Mouse (Mus musculus) intestine, embryonic 14.5 days (tissue): ENCODE results near the gene Amz2. TPM values are rescaled to one million over a fixed set of nuclear protein-coding genes. Genes with fewer than 3 reads are reported as not detected.

Experiments
- ATAC-seq: fragments of 200-750 bp; cut with Nextera tagmentation; replicated peaks from 2 replicates; pipeline ENCODE4 v1.8.0; 2017; ENCODE audit warnings: low read depth, moderate number of reproducible peaks, moderate TSS enrichment, moderate library complexity; ENCODE audit not compliant: low FRiP score, low TSS enrichment
- DNase-seq: peaks from one replicate; pipeline ENCODE4 v3.0.0-alpha.2; 2018; ENCODE audit warnings: low spot score
- H3K27ac ChIP-seq: fragments of 300-500 bp; sonication (generic); 2 replicates; pipeline ENCODE4 v1.5.1; 2014; ENCODE audit warnings: low read depth, mild to moderate bottlenecking, control low read depth
- H3K27me3 ChIP-seq: fragments of 300-500 bp; sonication (generic); replicated peaks from 2 replicates; pipeline ENCODE4 v1.6.1; 2014; ENCODE audit warnings: low read length, control low read depth; ENCODE audit not compliant: control insufficient read depth, insufficient read depth
- H3K36me3 ChIP-seq: fragments of 300-500 bp; sonication (generic); 2 replicates; pipeline ENCODE4 v1.6.1; 2014; ENCODE audit warnings: low read length, control low read depth; ENCODE audit not compliant: control insufficient read depth, insufficient read depth
- H3K4me1 ChIP-seq: fragments of 300-500 bp; sonication (generic); replicated peaks from 2 replicates; pipeline ENCODE4 v1.6.1; 2014; ENCODE audit warnings: low read length, control low read depth, mixed read lengths; ENCODE audit not compliant: control insufficient read depth, insufficient read depth
- H3K4me2 ChIP-seq: fragments of 300-500 bp; sonication (generic); 2 replicates; pipeline ENCODE4 v1.6.1; 2014; ENCODE audit warnings: low read length
- H3K4me3 ChIP-seq: fragments of 300-500 bp; sonication (generic); 2 replicates; pipeline ENCODE4 v1.5.1; 2014; ENCODE audit warnings: low read depth, low read length, control low read depth, mixed read lengths
- H3K9ac ChIP-seq: fragments of 300-500 bp; sonication (generic); 2 replicates; pipeline ENCODE4 v1.6.1; 2014; ENCODE audit warnings: mild to moderate bottlenecking, low read length
- H3K9me3 ChIP-seq: fragments of 300-500 bp; sonication (generic); 2 replicates; pipeline ENCODE4 v1.6.1; 2016; ENCODE audit warnings: low read length, control low read depth; ENCODE audit not compliant: control insufficient read depth
- WGBS: fragments of 180-500 bp; shearing (Covaris S2); extraction: QIAGEN DNeasy Blood & Tissue Kit; methylation state at CpG from one replicate; pipeline ENCODE4 v1.1.7; 2014; 5-methylcytosine and 5-hydroxymethylcytosine counted together
- polyA plus RNA-seq: library from polyadenylated mRNA; unstranded; fragments of >200 nt; fragmentation: Nextera tagmentation; extraction: Ambion mirVana; gene quantifications from 2 replicates; pipeline ENCODE4 v1.2.1, GENCODE M21; 2014

The Amz2 gene
- polyA plus RNA-seq, 1 experiment from 2014 or later = 41.8 TPM

DNA sequence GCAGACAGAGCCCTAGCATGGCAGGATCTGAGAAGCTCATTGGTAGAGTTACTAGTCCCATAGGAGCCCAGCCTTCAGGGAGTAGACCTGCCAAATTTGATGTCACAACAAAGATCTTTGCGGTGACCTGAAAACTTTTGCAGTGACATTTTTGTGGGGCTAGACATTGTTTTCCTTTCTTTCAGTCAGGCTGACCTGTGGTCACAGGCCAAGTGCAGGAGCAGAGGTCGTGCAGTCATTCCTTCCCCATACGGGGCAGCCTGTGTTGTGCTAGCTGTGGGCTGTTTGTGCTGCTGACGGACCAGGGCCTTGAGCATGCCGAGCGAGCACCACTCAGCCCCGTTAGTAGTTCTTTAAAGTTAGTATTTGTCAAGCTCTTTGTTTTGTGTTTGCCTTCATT, 34.0 kb upstream of the Amz2 start:
- 73% methylated on average over 7 of the region's 7 CpGs for WGBS

GRCm38 (mm10) chr11:109392601-109393000, 33.1 kb upstream of the Amz2 start:
- H3K36me3 ChIP-seq = peaks cover 40% of the 10 kb centered on the region
- WGBS = 80% methylated on average over 9 of the region's 9 CpGs

More for the DNA sequence above, 34.0 kb upstream of the Amz2 start:
- Histone ChIP-seq H3K9me3 (no peaks in the 10 kb centered on the region), H3K9ac (no peak overlapping the region), H3K27me3 (no peaks in the 10 kb centered on the region), H3K4me2 (no peak overlapping the region), H3K36me3 (peaks cover 32% of the 10 kb centered on the region), H3K27ac (no peak overlapping the region), H3K4me3 (no peak overlapping the region), H3K4me1 (no peaks in the 10 kb centered on the region)
- no peak for ATAC-seq
- DNase-seq = no peak

DNA sequence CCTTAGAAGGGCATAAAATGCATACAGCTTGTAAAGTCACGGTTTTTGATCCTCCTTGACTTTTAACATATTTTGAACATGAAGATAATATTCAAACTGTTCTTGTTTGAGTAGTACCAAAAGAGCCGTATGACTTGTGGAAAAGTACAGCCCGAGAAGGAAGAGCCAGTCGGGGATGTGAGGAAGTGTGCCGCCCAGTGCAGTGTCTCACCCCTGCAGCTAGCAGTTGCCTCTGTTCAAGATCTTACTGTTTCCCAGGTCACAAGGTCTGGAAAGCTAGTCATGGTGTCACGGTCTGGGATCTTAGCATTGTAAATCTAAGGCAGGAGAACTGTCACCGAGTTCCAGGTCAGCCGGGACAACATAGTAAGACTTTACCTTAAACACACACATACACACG, 31.0 kb upstream of the Amz2 start:
- DNase-seq (no peak), ATAC-seq (no peak)
- Histone ChIP-seq H3K4me1 (no peaks in the 10 kb centered on the region), H3K4me3 (no peak overlapping the region), H3K36me3 (peaks cover 58% of the 10 kb centered on the region), H3K9me3 (no peaks in the 10 kb centered on the region), H3K27ac (no peak overlapping the region), H3K4me2 (no peak overlapping the region), H3K27me3 (no peaks in the 10 kb centered on the region), H3K9ac (no peak overlapping the region)
- WGBS = 83% methylated on average over 9 of the region's 9 CpGs

More at GRCm38 (mm10) chr11:109392601-109393000, 33.1 kb upstream of the Amz2 start:
- Histone ChIP-seq H3K4me2 (no peak overlapping the region), H3K9ac (no peak overlapping the region), H3K27ac (no peak overlapping the region), H3K9me3 (no peaks in the 10 kb centered on the region), H3K4me1 (no peaks in the 10 kb centered on the region), H3K27me3 (no peaks in the 10 kb centered on the region), H3K4me3 (no peak overlapping the region)
- ATAC-seq (no peak), DNase-seq (no peak)

- Histone ChIP-seq H3K9me3 (no peaks in the 10 kb centered on the region), H3K27ac (no peak overlapping the region), H3K27me3 (no peaks in the 10 kb centered on the region), H3K4me1 (no peaks in the 10 kb centered on the region), H3K4me2 (no peak overlapping the region), H3K9ac (no peak overlapping the region), H3K36me3 (peaks cover 63% of the 10 kb centered on the region), H3K4me3 (no peak overlapping the region)
- DNase-seq (no peak), ATAC-seq (no peak)
- WGBS = 91% methylated on average over 9 of the region's 9 CpGs
Measured at GRCm38 (mm10) chr11:109395291-109395690, 30.5 kb upstream of the Amz2 start.

- no peaks in the 10 kb centered on the region for H3K9me3 ChIP-seq
- ATAC-seq (no peak), DNase-seq (no peak)
- H3K4me2 ChIP-seq = no peak overlapping the region
- H3K4me1 ChIP-seq = no peaks in the 10 kb centered on the region
- H3K27ac ChIP-seq = no peak overlapping the region
- no peaks in the 10 kb centered on the region for H3K27me3 ChIP-seq
- WGBS = 83% methylated on average over 5 of the region's 5 CpGs
- no peak overlapping the region for H3K9ac ChIP-seq
- H3K36me3 ChIP-seq = no peaks in the 10 kb centered on the region
- no peak overlapping the region for H3K4me3 ChIP-seq
Measured at GRCm38 (mm10) chr11:109406431-109406830, 19.3 kb upstream of the Amz2 start.

GRCm38 (mm10) chr11:109410197-109410980, 15.4 kb upstream of the Amz2 start:
- Histone ChIP-seq H3K4me3 (no peak overlapping the region), H3K4me2 (no peak overlapping the region), H3K9ac (no peak overlapping the region), H3K27ac (no peak overlapping the region), H3K9me3 (0 out of 2 replicates have a peak, but pooled peaks cover 3% of the 10 kb centered on the region), H3K27me3 (no peaks in the 10 kb centered on the region), H3K4me1 (no peaks in the 10 kb centered on the region), H3K36me3 (no peaks in the 10 kb centered on the region)
- no peak for ATAC-seq
- DNase-seq = no peak
- WGBS = 86% methylated on average over 15 of the region's 15 CpGs

DNA sequence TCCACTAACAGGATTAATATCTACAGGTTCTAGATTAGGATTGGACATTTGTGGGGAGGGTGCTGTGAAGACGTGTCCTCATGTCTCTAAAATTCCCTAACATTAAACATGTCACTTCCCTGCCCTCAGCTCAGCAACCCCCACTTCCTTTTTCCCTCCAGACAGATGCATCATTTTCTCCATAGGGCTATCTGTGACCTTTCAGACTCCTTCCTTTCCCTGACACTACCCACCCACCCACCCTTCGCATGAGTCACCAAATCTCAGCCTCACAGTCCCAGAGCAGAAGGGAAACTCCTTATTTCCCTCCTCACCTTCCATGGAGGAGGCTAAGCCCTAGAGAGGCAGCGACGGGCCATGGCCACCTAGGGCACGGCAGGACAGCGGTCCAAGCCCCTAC, 12.1 kb upstream of the Amz2 start, which contains the start of gene 9930022D16Rik:
Gene 9930022D16Rik, plus strand, starts transcription at position 301 of the 400 bp plus-strand sequence.
- 75% methylated on average over 6 of the region's 6 CpGs for WGBS
- Histone ChIP-seq H3K4me2 (no peak within 1 kb of the TSS), H3K4me3 (no peak within 1 kb of the TSS), H3K9me3 (0 out of 2 replicates have a peak, but pooled peaks cover 3% of the 10 kb centered on the region), H3K36me3 (no peaks in the 10 kb centered on the region), H3K9ac (no peak within 1 kb of the TSS), H3K4me1 (no peaks in the 10 kb centered on the region), H3K27me3 (no peaks in the 10 kb centered on the region), H3K27ac (no peak within 1 kb of the TSS)
- DNase-seq = no peak
- no peak for ATAC-seq

DNA sequence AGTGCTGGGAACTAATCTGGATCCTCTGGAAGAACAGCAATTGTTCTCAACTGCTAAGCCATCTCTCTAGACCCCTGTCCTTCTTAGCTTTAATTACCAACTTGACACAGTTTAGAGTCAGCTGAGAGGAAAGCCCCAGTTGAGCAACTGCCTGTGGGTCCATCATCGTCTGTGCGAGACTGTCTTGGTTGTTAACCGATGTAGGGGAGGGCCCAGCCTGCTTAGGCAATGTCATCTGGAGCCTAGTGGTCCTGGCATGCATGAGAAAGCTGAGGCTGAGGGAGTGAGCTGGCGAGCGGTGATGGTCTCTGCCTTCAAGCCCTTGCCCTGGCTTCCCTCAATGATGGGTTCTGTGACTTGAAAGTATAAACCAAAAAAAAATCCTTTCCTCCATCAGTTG, 10.9 kb upstream of the Amz2 start:
- Histone ChIP-seq H3K9ac (no peak overlapping the region), H3K36me3 (no peaks in the 10 kb centered on the region), H3K27me3 (no peaks in the 10 kb centered on the region), H3K4me2 (no peak overlapping the region), H3K4me3 (no peak overlapping the region), H3K27ac (no peak overlapping the region), H3K9me3 (0 out of 2 replicates have a peak, but pooled peaks cover 3% of the 10 kb centered on the region), H3K4me1 (no peaks in the 10 kb centered on the region)
- ATAC-seq = no peak
- no peak for DNase-seq
- WGBS = 80% methylated on average over 5 of the region's 5 CpGs
